Mouse (Mus musculus): ENCODE results near the gene 4930558K02Rik.

DNA sequence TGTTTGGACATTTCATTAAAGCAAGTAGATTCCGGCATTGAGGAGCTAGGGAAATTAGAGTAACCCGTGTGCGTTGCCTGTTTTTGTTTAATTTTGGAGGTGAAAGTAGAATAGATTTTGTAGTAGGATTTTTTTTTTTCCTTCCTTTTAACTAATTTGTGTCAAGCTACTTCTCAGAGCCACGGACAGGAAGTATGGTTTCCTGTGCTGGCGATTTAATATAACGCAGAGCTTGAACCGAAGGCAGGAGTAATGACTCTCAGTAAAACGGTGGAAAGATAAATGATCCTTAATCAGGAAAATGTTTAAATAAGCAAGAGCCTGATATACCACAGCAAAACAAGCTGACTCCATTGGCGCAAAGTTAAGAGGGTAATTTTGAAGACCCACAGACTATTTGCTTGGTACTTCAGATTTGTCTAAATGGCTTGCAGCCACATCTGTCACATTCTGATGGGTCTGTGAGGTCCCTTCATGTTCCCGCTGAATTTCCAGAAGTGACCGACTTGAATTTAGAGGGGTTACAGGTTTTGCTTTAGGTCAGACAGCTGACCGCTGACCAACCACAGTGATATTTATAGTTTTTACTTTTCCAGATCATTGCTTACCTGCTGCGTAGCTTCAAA, 38.7 kb upstream of the 4930558K02Rik start:
- no peak for TF ChIP-seq POLR2A (IDR thresholded peaks at IDR 0.05; ENCODE audit: low read depth, low read length)
- TF ChIP-seq CTCF (IDR thresholded peaks at IDR 0.05; ENCODE audit: extremely low read depth, insufficient read length, insufficient replicate concordance, low read depth, low read length) = no peak

Measured in small intestine, adult 2 months (tissue).